ENCODE assay signal across 8 mouse cellular contexts in genomic region chr4:116506886-116507424, GRCm38 (mm10). TPM values are rescaled to one million over a fixed set of nuclear protein-coding genes. Genes with fewer than 3 reads are reported as not detected.
DNase-seq lines count a peak whose midpoint lies in the region; ATAC-seq and TF ChIP-seq lines count a peak whose summit lies in the region.

No protein-coding gene starts in this region.

- no peak for ATAC-seq in heart, embryonic 15.5 days (replicated peaks; ENCODE audit: insufficient number of reproducible peaks, insufficient read depth, low FRiP score, low read depth)
- peak; percentile 17; the same call in 1 of the 2 replicates for ATAC-seq in liver, embryonic 14.5 days (ENCODE audit: insufficient read depth)
- no peak for ATAC-seq in granulocyte monocyte progenitor cell, adult 5-6 weeks (replicated peaks; ENCODE audit: poor library complexity, severe bottlenecking)

- no peak for TF ChIP-seq POLR2A in lung, adult 2 months (IDR thresholded peaks at IDR 0.05; ENCODE audit: borderline replicate concordance, extremely low read depth, low read depth, low read length)
- no peak for TF ChIP-seq POLR2A in cortical plate, adult 2 months (IDR thresholded peaks at IDR 0.05; ENCODE audit: extremely low read depth, insufficient read depth, low read length)

- no peaks in the 10 kb centered on the region for H3K27me3 ChIP-seq in heart, embryonic 15.5 days
- no peaks in the 10 kb centered on the region for H3K27me3 ChIP-seq in liver, embryonic 14.5 days (ENCODE audit: control insufficient read depth, insufficient read depth, low read length)

- peak overlapping the region; percentile 53 for H3K9ac ChIP-seq in heart, embryonic 15.5 days
- H3K9ac ChIP-seq in liver, embryonic 14.5 days (replicated peaks), result peak overlapping the region; percentile 95

- H3K36me3 ChIP-seq in heart, embryonic 15.5 days, result no peaks in the 10 kb centered on the region
- no peaks in the 10 kb centered on the region for H3K36me3 ChIP-seq in liver, embryonic 14.5 days (replicated peaks; ENCODE audit: control insufficient read depth, insufficient read depth, low read depth)

- TF ChIP-seq EP300 in liver, embryonic 14.5 days (IDR thresholded peaks at IDR 0.05; ENCODE audit: low read depth), result no peak

- H3K9me3 ChIP-seq in heart, embryonic 15.5 days (replicated peaks), result no peaks in the 10 kb centered on the region
- H3K9me3 ChIP-seq in liver, embryonic 14.5 days (ENCODE audit: control insufficient read depth, low read length), result no peaks in the 10 kb centered on the region

- no peak for TF ChIP-seq CTCF in lung, adult 2 months (IDR thresholded peaks at IDR 0.05; ENCODE audit: insufficient read depth, low read length)
- no peak for TF ChIP-seq CTCF in cortical plate, adult 2 months (IDR thresholded peaks at IDR 0.05; ENCODE audit: extremely low read depth, insufficient read depth, low read length)
- no peak for TF ChIP-seq CTCF in liver, embryonic 14.5 days (IDR thresholded peaks at IDR 0.05; ENCODE audit: low read depth)

- H3K4me2 ChIP-seq in heart, embryonic 15.5 days, result peak overlapping the region; percentile 70
- H3K4me2 ChIP-seq in liver, embryonic 14.5 days (ENCODE audit: low read depth), result peak overlapping the region; percentile 86

- peak overlapping the region; percentile 69 for H3K4me3 ChIP-seq in lung, adult 2 months (replicated peaks; ENCODE audit: extremely low read depth, low read depth, low read length)
- peak overlapping the region; percentile 62 for H3K4me3 ChIP-seq in cortical plate, adult 2 months (ENCODE audit: insufficient read depth, low read length)
- H3K4me3 ChIP-seq in heart, embryonic 15.5 days, result peak overlapping the region; percentile 61
- peak overlapping the region; percentile 69 to 83 for H3K4me3 ChIP-seq in liver, embryonic 14.5 days (ENCODE audit: insufficient read depth in 1 of 2, low read depth in 2 of 2, low read length in 2 of 2)

- WGBS in lung, adult 2 months, result 22% methylated on average over 11 of the region's 11 CpGs
- 23% methylated on average over 11 of the region's 11 CpGs for WGBS in heart, embryonic 15.5 days
- 23% methylated on average over 11 of the region's 11 CpGs for WGBS in liver, embryonic 14.5 days (ENCODE audit: insufficient replicate concordance)

- peak overlapping the region; percentile 40; the same call in 1 of the 2 replicates for H3K27ac ChIP-seq in cortical plate, adult 2 months (ENCODE audit: insufficient read depth, low read length)
- peak overlapping the region; percentile 91 for H3K27ac ChIP-seq in heart, embryonic 15.5 days
- H3K27ac ChIP-seq in liver, embryonic 14.5 days, result peak overlapping the region; percentile 36

- DNase-seq in lung, adult 2 months, result no peak
- DNase-seq in lung, postnatal 14 days, result no peak
- no peak for DNase-seq in liver, embryonic 14.5 days (ENCODE audit: low read depth in 3 of 3, low spot score in 3 of 3)
- no peak for DNase-seq in layer of hippocampus, adult 18-20 months (ENCODE audit: low spot score in 2 of 2)
- DNase-seq in left cerebral cortex, adult 11 months (ENCODE audit: low spot score), result no peak

- no peaks in the 10 kb centered on the region; the same call in 1 of the 2 replicates for H3K4me1 ChIP-seq in lung, adult 2 months (ENCODE audit: control insufficient read depth, insufficient read depth, low read length)
- peaks cover 2% of the 10 kb centered on the region; the same call in 1 of the 2 replicates for H3K4me1 ChIP-seq in cortical plate, adult 2 months (ENCODE audit: control insufficient read depth, insufficient read depth, low read length)
- peaks cover 9% of the 10 kb centered on the region for H3K4me1 ChIP-seq in heart, embryonic 15.5 days (replicated peaks)
- peaks cover 11 to 12% of the 10 kb centered on the region in 2 experiments for H3K4me1 ChIP-seq in liver, embryonic 14.5 days (replicated peaks; ENCODE audit: control insufficient read depth in 2 of 2, insufficient read depth in 2 of 2, low read length in 1 of 2)

RNA-seq across cellular contexts. Expression of gene Ipp, which starts 0.4 kb away (rescaled TPM):
- polyA plus RNA-seq in lung, adult 2 months (2012; rRNA removed), result 1.4 and 2.5 TPM in 2 replicates
- 7.0 and 7.9 TPM in 2 replicates for polyA plus RNA-seq in cortical plate, adult 2 months (2012; rRNA removed)
- 14.5 and 14.8 TPM in 2 replicates for polyA plus RNA-seq in heart, embryonic 15.5 days (2015; fragmentation: Nextera tagmentation; extraction: Ambion mirVana)
- 3.8 and 6.0 TPM in 2 replicates for polyA plus RNA-seq in liver, embryonic 14.5 days (2012; rRNA removed)
- 3.2 and 3.8 TPM in 2 replicates for polyA plus RNA-seq in liver, embryonic 14.5 days (2014; fragmentation: Nextera tagmentation; extraction: Ambion mirVana)
- total RNA-seq in layer of hippocampus, adult 18-20 months (2021), result 10 to 100 TPM; 17.1 to 19.4 TPM
- 14.1 and 14.6 TPM in 2 replicates for total RNA-seq in granulocyte monocyte progenitor cell, adult 5-6 weeks (2014; fragmentation: Nextera tagmentation)
- 10.6 and 14.2 TPM in 2 replicates for total RNA-seq in granulocyte monocyte progenitor cell, adult 5-6 weeks (2017)

RNA-seq across cellular contexts. Expression of gene Mast2, which starts 43.0 kb away (rescaled TPM):
- polyA plus RNA-seq in lung, adult 2 months (2012; rRNA removed), result 58.5 and 63.0 TPM in 2 replicates
- polyA plus RNA-seq in cortical plate, adult 2 months (2012; rRNA removed), result 87.3 and 98.0 TPM in 2 replicates
- polyA plus RNA-seq in heart, embryonic 15.5 days (2015; fragmentation: Nextera tagmentation; extraction: Ambion mirVana), result 16.8 and 20.3 TPM in 2 replicates
- polyA plus RNA-seq in liver, embryonic 14.5 days (2012; rRNA removed), result 10.4 and 11.3 TPM in 2 replicates
- polyA plus RNA-seq in liver, embryonic 14.5 days (2014; fragmentation: Nextera tagmentation; extraction: Ambion mirVana), result 7.3 and 9.2 TPM in 2 replicates
- total RNA-seq in layer of hippocampus, adult 18-20 months (2021), result 10 to 100 TPM; 94.1 to 97.6 TPM
- 8.3 and 20.5 TPM in 2 replicates for total RNA-seq in granulocyte monocyte progenitor cell, adult 5-6 weeks (2014; fragmentation: Nextera tagmentation)
- total RNA-seq in granulocyte monocyte progenitor cell, adult 5-6 weeks (2017), result 8.3 and 12.2 TPM in 2 replicates

RNA-seq across cellular contexts. Expression of gene Tmem69, which starts 48.8 kb away (rescaled TPM):
- 2.3 and 3.9 TPM in 2 replicates for polyA plus RNA-seq in lung, adult 2 months (2012; rRNA removed)
- polyA plus RNA-seq in cortical plate, adult 2 months (2012; rRNA removed), result 8.4 and 9.0 TPM in 2 replicates
- polyA plus RNA-seq in heart, embryonic 15.5 days (2015; fragmentation: Nextera tagmentation; extraction: Ambion mirVana), result 24.7 and 26.9 TPM in 2 replicates
- polyA plus RNA-seq in liver, embryonic 14.5 days (2012; rRNA removed), result 6.3 and 8.3 TPM in 2 replicates
- polyA plus RNA-seq in liver, embryonic 14.5 days (2014; fragmentation: Nextera tagmentation; extraction: Ambion mirVana), result 29.1 and 30.4 TPM in 2 replicates
- total RNA-seq in layer of hippocampus, adult 18-20 months (2021), result 10 to 100 TPM; 12.3 to 13.0 TPM
- 20.2 and 45.2 TPM in 2 replicates for total RNA-seq in granulocyte monocyte progenitor cell, adult 5-6 weeks (2014; fragmentation: Nextera tagmentation)
- total RNA-seq in granulocyte monocyte progenitor cell, adult 5-6 weeks (2017), result 13.7 and 22.3 TPM in 2 replicates

RNA-seq across cellular contexts. Expression of gene Gpbp1l1, which starts 50.5 kb away (rescaled TPM):
- polyA plus RNA-seq in lung, adult 2 months (2012; rRNA removed), result 27.1 and 32.6 TPM in 2 replicates
- 33.8 and 40.6 TPM in 2 replicates for polyA plus RNA-seq in cortical plate, adult 2 months (2012; rRNA removed)
- 24.4 and 28.0 TPM in 2 replicates for polyA plus RNA-seq in heart, embryonic 15.5 days (2015; fragmentation: Nextera tagmentation; extraction: Ambion mirVana)
- polyA plus RNA-seq in liver, embryonic 14.5 days (2012; rRNA removed), result 12.7 and 17.3 TPM in 2 replicates
- polyA plus RNA-seq in liver, embryonic 14.5 days (2014; fragmentation: Nextera tagmentation; extraction: Ambion mirVana), result 17.0 and 18.4 TPM in 2 replicates
- 10 to 100 TPM; 45.2 to 49.3 TPM for total RNA-seq in layer of hippocampus, adult 18-20 months (2021)
- 54.0 and 64.3 TPM in 2 replicates for total RNA-seq in granulocyte monocyte progenitor cell, adult 5-6 weeks (2014; fragmentation: Nextera tagmentation)
- total RNA-seq in granulocyte monocyte progenitor cell, adult 5-6 weeks (2017), result 125 and 148 TPM in 2 replicates

Comparison
In these comparisons a context has a peak if more than half of its experiments do, and no peak if none do; other contexts are left out.
1. H3K27ac ChIP-seq: peak in every context shown above with its lines; median percentile 91 in heart, embryonic 15.5 days; 40 in cortical plate, adult 2 months; 36 in liver, embryonic 14.5 days.